Mouse (Mus musculus) neural tube, embryonic 11.5 days (tissue): Measurements from ENCODE around the gene Nup93. TPM values are rescaled to one million over a fixed set of nuclear protein-coding genes. Genes with fewer than 3 reads are reported as not detected.

Experiments
- ATAC-seq: fragments of 200-750 bp; cut with Nextera tagmentation; 2 replicates; pipeline ENCODE4 v1.8.0; 2017; ENCODE audit warnings: moderate number of reproducible peaks, mild to moderate bottlenecking, moderate TSS enrichment, moderate library complexity; ENCODE audit not compliant: insufficient read depth, low FRiP score, low TSS enrichment
- DNase-seq: peaks from one replicate; pipeline ENCODE4 v3.0.0-alpha.2; 2015; ENCODE audit warnings: low spot score
- H3K27ac ChIP-seq: fragments of 300-500 bp; sonication (generic); 2 replicates; pipeline ENCODE4 v1.5.1; 2014; ENCODE audit warnings: low read depth, mild to moderate bottlenecking, low read length
- H3K27me3 ChIP-seq: fragments of 300-500 bp; sonication (generic); 2 replicates; pipeline ENCODE4 v1.6.1; 2014; ENCODE audit warnings: mild to moderate bottlenecking, low read length, mixed read lengths; ENCODE audit not compliant: control insufficient read depth, insufficient read depth
- H3K36me3 ChIP-seq: fragments of 300-500 bp; sonication (generic); 2 replicates; pipeline ENCODE4 v1.6.1; 2014; ENCODE audit warnings: mild to moderate bottlenecking, low read length, moderate library complexity, mixed read lengths; ENCODE audit not compliant: control insufficient read depth, insufficient read depth
- H3K4me1 ChIP-seq: fragments of 300-500 bp; sonication (generic); 2 replicates; pipeline ENCODE4 v1.6.1; 2014; ENCODE audit warnings: low read length, mixed read lengths; ENCODE audit not compliant: control insufficient read depth, insufficient read depth
- H3K4me2 ChIP-seq: fragments of 300-500 bp; sonication (generic); 2 replicates; pipeline ENCODE4 v1.6.1; 2014; ENCODE audit warnings: low read depth, mild to moderate bottlenecking, moderate library complexity
- H3K4me3 ChIP-seq: fragments of 300-500 bp; sonication (generic); 2 replicates; pipeline ENCODE4 v1.5.1; 2014; ENCODE audit warnings: low read depth, low read length
- H3K9ac ChIP-seq: fragments of 300-500 bp; sonication (generic); 2 replicates; pipeline ENCODE4 v1.6.1; 2014; ENCODE audit warnings: mild to moderate bottlenecking, low read length
- H3K9me3 ChIP-seq: fragments of 300-500 bp; sonication (generic); 2 replicates; pipeline ENCODE4 v1.6.1; 2016; ENCODE audit warnings: low read length; ENCODE audit not compliant: control insufficient read depth
- WGBS: fragments of 180-500 bp; shearing (Covaris S2); extraction: QIAGEN DNeasy Blood & Tissue Kit; methylation state at CpG from one replicate; pipeline ENCODE4 v1.1.7; 2014; 5-methylcytosine and 5-hydroxymethylcytosine counted together
- polyA plus RNA-seq: library from polyadenylated mRNA; unstranded; fragments of >200 nt; fragmentation: Nextera tagmentation; extraction: Ambion mirVana; gene quantifications from 2 replicates; pipeline ENCODE4 v1.2.1, GENCODE M21; 2014

The Nup93 gene
- polyA plus RNA-seq, 1 experiment from 2014 or later, result 121 TPM

GRCm38 (mm10) chr8:94173848-94174403 lies 40.4 kb upstream of the Nup93 start:
- H3K4me3 ChIP-seq, result no peak overlapping the region
- no peaks in the 10 kb centered on the region for H3K9me3 ChIP-seq
- no peak overlapping the region for H3K4me2 ChIP-seq
- H3K9ac ChIP-seq, result no peak overlapping the region
- H3K36me3 ChIP-seq, result no peaks in the 10 kb centered on the region
- peaks cover 16% of the 10 kb centered on the region for H3K4me1 ChIP-seq
- WGBS, result 53% methylated on average over 11 of the region's 11 CpGs
- peaks cover 66% of the 10 kb centered on the region for H3K27me3 ChIP-seq
- no peak overlapping the region for H3K27ac ChIP-seq
- DNase-seq, result no peak
- ATAC-seq, result no peak

- Histone ChIP-seq H3K4me1 (peaks cover 19% of the 10 kb centered on the region), H3K27ac (no peak overlapping the region), H3K36me3 (no peaks in the 10 kb centered on the region), H3K4me3 (no peak overlapping the region), H3K27me3 (peaks cover 74% of the 10 kb centered on the region), H3K9me3 (no peaks in the 10 kb centered on the region), H3K4me2 (no peak overlapping the region), H3K9ac (no peak overlapping the region)
- ATAC-seq (no peak), DNase-seq (no peak)
- 22% methylated on average over 7 of the region's 7 CpGs for WGBS
Measured at GRCm38 (mm10) chr8:94174619-94175213, 39.6 kb upstream of the Nup93 start.

GRCm38 (mm10) chr8:94177716-94178390 lies 36.5 kb upstream of the Nup93 start:
- DNase-seq, result no peak
- no peak overlapping the region for H3K4me3 ChIP-seq
- peaks cover 12% of the 10 kb centered on the region for H3K4me1 ChIP-seq
- ATAC-seq, result no peak
- no peaks in the 10 kb centered on the region for H3K9me3 ChIP-seq
- no peak overlapping the region for H3K27ac ChIP-seq
- WGBS, result 61% methylated on average over 7 of the region's 7 CpGs
- no peaks in the 10 kb centered on the region for H3K36me3 ChIP-seq
- H3K4me2 ChIP-seq, result no peak overlapping the region
- H3K27me3 ChIP-seq, result peaks cover 75% of the 10 kb centered on the region
- H3K9ac ChIP-seq, result no peak overlapping the region

- peak within 1 kb of the TSS; percentile 35 for H3K4me3 ChIP-seq
- no peak within 1 kb of the TSS for H3K27ac ChIP-seq
- peak within 1 kb of the TSS; percentile 71 for H3K4me2 ChIP-seq
- ATAC-seq (peak; percentile 70; the same call in 1 of the 2 replicates), DNase-seq (peak; percentile 82)
- H3K27me3 ChIP-seq, result peaks cover 75% of the 10 kb centered on the region
- H3K9me3 ChIP-seq, result no peaks in the 10 kb centered on the region
- H3K9ac ChIP-seq, result peak within 1 kb of the TSS; percentile 18; the same call in 1 of the 2 replicates
- no peaks in the 10 kb centered on the region for H3K36me3 ChIP-seq
- H3K4me1 ChIP-seq, result peaks cover 9% of the 10 kb centered on the region; the same call in 1 of the 2 replicates
- under 1% methylated on average over 50 of the region's 50 CpGs for WGBS
Measured at GRCm38 (mm10) chr8:94178857-94179712, 35.3 kb upstream of the Nup93 start, which contains the start of gene Mt1. Mt1 (plus strand) TSS chr8:94179082.

GRCm38 (mm10) chr8:94179713-94180560 lies 34.4 kb upstream of the Nup93 start:
- Histone ChIP-seq H3K9ac (peak overlapping the region; percentile 18; the same call in 1 of the 2 replicates), H3K27me3 (peaks cover 74% of the 10 kb centered on the region), H3K9me3 (no peaks in the 10 kb centered on the region), H3K4me2 (peak overlapping the region; percentile 71), H3K4me3 (peak overlapping the region; percentile 35), H3K27ac (no peak overlapping the region), H3K4me1 (peaks cover 9% of the 10 kb centered on the region; the same call in 1 of the 2 replicates), H3K36me3 (no peaks in the 10 kb centered on the region)
- DNase-seq (peak; percentile 29), ATAC-seq (no peak)
- 3% methylated on average over 25 of the region's 25 CpGs for WGBS

GRCm38 (mm10) chr8:94180561-94180908 lies 33.8 kb upstream of the Nup93 start:
- ATAC-seq (no peak), DNase-seq (no peak)
- Histone ChIP-seq H3K9me3 (no peaks in the 10 kb centered on the region), H3K9ac (no peak overlapping the region), H3K4me1 (peaks cover 9% of the 10 kb centered on the region; the same call in 1 of the 2 replicates), H3K27ac (no peak overlapping the region), H3K36me3 (no peaks in the 10 kb centered on the region), H3K4me2 (no peak overlapping the region), H3K27me3 (peaks cover 74% of the 10 kb centered on the region), H3K4me3 (no peak overlapping the region)
- 75% methylated on average over 1 of the region's 1 CpGs for WGBS

- H3K27me3 ChIP-seq, result peaks cover 84% of the 10 kb centered on the region
- H3K9ac ChIP-seq, result no peak overlapping the region
- no peak overlapping the region for H3K4me2 ChIP-seq
- no peak for ATAC-seq
- no peak overlapping the region for H3K4me3 ChIP-seq
- H3K27ac ChIP-seq, result no peak overlapping the region
- WGBS, result 63% methylated on average over 13 of the region's 13 CpGs
- peaks cover 11% of the 10 kb centered on the region; the same call in 1 of the 2 replicates for H3K4me1 ChIP-seq
- no peaks in the 10 kb centered on the region for H3K9me3 ChIP-seq
- H3K36me3 ChIP-seq, result no peaks in the 10 kb centered on the region
- no peak for DNase-seq
Measured at GRCm38 (mm10) chr8:94182055-94182929, 32.1 kb upstream of the Nup93 start.
